Mouse (Mus musculus): ENCODE data around the gene Esp8. TPM values are rescaled to one million over a fixed set of nuclear protein-coding genes. Genes with fewer than 3 reads are reported as not detected.
"Not testable (repeated sequence)": the region's sequence is repeated elsewhere in the genome, so short reads cannot be mapped to it uniquely, and the experiment has no call there.

Esp8 gene
- polyA plus RNA-seq (2016; fragmentation: Nextera tagmentation; extraction: Ambion mirVana), result not detected in 2 replicates

- Histone ChIP-seq H3K9ac (no peak within 1 kb of the TSS), H3K4me3 (no peak within 1 kb of the TSS), H3K4me1 (no peaks in the 10 kb centered on the region), H3K27ac (no peak within 1 kb of the TSS), H3K36me3 (no peaks in the 10 kb centered on the region), H3K27me3 (no peaks in the 10 kb centered on the region), H3K4me2 (replicated peaks) (no peak within 1 kb of the TSS), H3K9me3 (no peaks in the 10 kb centered on the region)
- WGBS, result 49% methylated on average over 3 of the region's 3 CpGs
- ATAC-seq (ENCODE audit: insufficient number of reproducible peaks, insufficient read depth, low FRiP score, low TSS enrichment), result no peak
Observed at GRCm38 (mm10) chr17:40519818-40520217, at the start of gene Esp8. Gene Esp8 (plus strand): TSS chr17:40520022.

- not testable (repeated sequence) for H3K27me3 ChIP-seq; H3K4me3 ChIP-seq; ATAC-seq (ENCODE audit: insufficient number of reproducible peaks, insufficient read depth, low FRiP score, low TSS enrichment); H3K36me3 ChIP-seq; H3K9ac ChIP-seq; H3K27ac ChIP-seq; H3K4me2 ChIP-seq (replicated peaks); H3K9me3 ChIP-seq; H3K4me1 ChIP-seq
- 72% methylated on average over 10 of the region's 10 CpGs for WGBS
Observed at GRCm38 (mm10) chr17:40483566-40483965, 36.3 kb upstream of the Esp8 start.

- H3K27me3 ChIP-seq; H3K4me2 ChIP-seq (replicated peaks); H3K36me3 ChIP-seq; H3K4me1 ChIP-seq; ATAC-seq (ENCODE audit: insufficient number of reproducible peaks, insufficient read depth, low FRiP score, low TSS enrichment); H3K4me3 ChIP-seq; H3K9me3 ChIP-seq; H3K27ac ChIP-seq; H3K9ac ChIP-seq: not testable (repeated sequence)
- WGBS, result 88% methylated on average over 4 of the region's 4 CpGs
Observed at GRCm38 (mm10) chr17:40495468-40496185, 24.2 kb upstream of the Esp8 start.

- Histone ChIP-seq H3K36me3 (no peaks in the 10 kb centered on the region), H3K4me3 (no peak overlapping the region), H3K27ac (no peak overlapping the region), H3K27me3 (no peaks in the 10 kb centered on the region), H3K9ac (no peak overlapping the region), H3K9me3 (no peaks in the 10 kb centered on the region), H3K4me1 (no peaks in the 10 kb centered on the region), H3K4me2 (replicated peaks) (no peak overlapping the region)
- WGBS, result 62% methylated on average over 3 of the region's 3 CpGs
- no peak for ATAC-seq (ENCODE audit: insufficient number of reproducible peaks, insufficient read depth, low FRiP score, low TSS enrichment)
Observed at GRCm38 (mm10) chr17:40529813-40530212, 10.0 kb downstream of the Esp8 start.

- Histone ChIP-seq H3K36me3 (no peaks in the 10 kb centered on the region), H3K27me3 (no peaks in the 10 kb centered on the region), H3K27ac (no peak overlapping the region), H3K4me1 (no peaks in the 10 kb centered on the region), H3K9me3 (no peaks in the 10 kb centered on the region), H3K9ac (no peak overlapping the region), H3K4me2 (replicated peaks) (no peak overlapping the region), H3K4me3 (no peak overlapping the region)
- WGBS, result 70% methylated on average over 1 of the region's 1 CpGs
- ATAC-seq (ENCODE audit: insufficient number of reproducible peaks, insufficient read depth, low FRiP score, low TSS enrichment), result no peak
Observed at GRCm38 (mm10) chr17:40531147-40531546, 11.3 kb downstream of the Esp8 start.

- H3K4me2 ChIP-seq (replicated peaks); H3K4me3 ChIP-seq; H3K9ac ChIP-seq; H3K27me3 ChIP-seq; H3K9me3 ChIP-seq; H3K36me3 ChIP-seq; H3K27ac ChIP-seq; ATAC-seq (ENCODE audit: insufficient number of reproducible peaks, insufficient read depth, low FRiP score, low TSS enrichment); H3K4me1 ChIP-seq: not testable (repeated sequence)
- WGBS, result 81% methylated on average over 5 of the region's 5 CpGs
Observed at GRCm38 (mm10) chr17:40547005-40547404, 27.2 kb downstream of the Esp8 start.

DNA sequence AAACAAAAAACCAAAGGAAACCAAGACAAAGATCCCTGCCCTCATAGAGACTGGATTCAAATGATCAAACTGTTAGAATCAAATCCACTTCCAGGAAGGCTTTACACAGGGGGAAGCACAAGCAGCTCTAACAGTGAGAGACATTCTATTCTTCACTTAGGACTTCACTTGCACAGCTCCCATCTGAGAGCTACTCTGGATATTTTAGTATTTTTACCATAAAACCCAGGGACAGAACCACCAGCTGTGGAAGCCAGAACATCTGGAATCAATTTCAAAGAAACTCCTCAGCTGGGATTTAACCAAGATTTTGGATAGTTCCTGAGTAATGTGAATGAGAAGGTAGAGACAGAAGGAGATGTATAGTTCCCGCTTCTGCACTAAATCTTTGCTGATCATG is 33.6 kb downstream of the Esp8 start:
- Histone ChIP-seq H3K9me3 (no peaks in the 10 kb centered on the region), H3K4me1 (0 out of 2 replicates have a peak, but pooled peaks cover 2% of the 10 kb centered on the region), H3K9ac (no peak overlapping the region), H3K27me3 (no peaks in the 10 kb centered on the region), H3K4me2 (replicated peaks) (no peak overlapping the region), H3K4me3 (no peak overlapping the region), H3K36me3 (no peaks in the 10 kb centered on the region), H3K27ac (no peak overlapping the region)
- WGBS, result 36% methylated on average over 1 of the region's 1 CpGs
- no peak for ATAC-seq (ENCODE audit: insufficient number of reproducible peaks, insufficient read depth, low FRiP score, low TSS enrichment)

DNA sequence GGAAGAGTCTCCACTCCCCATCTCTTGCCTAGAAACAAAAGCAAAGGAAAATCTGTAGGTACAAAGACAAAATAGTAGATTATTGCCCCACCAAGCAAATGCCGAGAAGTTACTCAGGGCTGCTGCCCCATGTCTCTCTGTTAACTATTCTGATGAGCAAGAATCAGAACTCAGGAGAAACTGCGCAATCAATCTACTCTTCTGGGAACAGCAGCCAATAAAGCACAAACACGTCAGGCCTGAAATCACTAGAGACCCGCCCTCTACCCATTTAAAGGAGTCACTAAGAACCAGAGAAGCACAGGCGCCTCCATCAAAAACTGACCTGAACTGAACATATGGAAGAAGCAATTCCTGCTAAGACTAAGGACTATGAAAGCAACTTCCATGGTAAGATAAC is 41.4 kb downstream of the Esp8 start, which contains the start of gene Esp6:
Esp6 (plus strand) TSS at position 301 of the 400 bp plus-strand sequence.
- ATAC-seq (ENCODE audit: insufficient number of reproducible peaks, insufficient read depth, low FRiP score, low TSS enrichment), result no peak
- Histone ChIP-seq H3K27me3 (no peaks in the 10 kb centered on the region), H3K4me2 (replicated peaks) (no peak within 1 kb of the TSS), H3K36me3 (no peaks in the 10 kb centered on the region), H3K27ac (no peak within 1 kb of the TSS), H3K9me3 (no peaks in the 10 kb centered on the region), H3K4me1 (no peaks in the 10 kb centered on the region), H3K9ac (no peak within 1 kb of the TSS), H3K4me3 (no peak within 1 kb of the TSS)
- WGBS, result 80% methylated on average over 5 of the region's 5 CpGs

Other genes starting within 250 kb of the Esp8 start
- 0.37 TPM in 1 of 2 replicates, not detected in the other for gene Crisp1, start 200.8 kb upstream of the Esp8 start, polyA plus RNA-seq (2016; fragmentation: Nextera tagmentation; extraction: Ambion mirVana)
- gene Esp6, start 41.5 kb downstream of the Esp8 start, polyA plus RNA-seq (2016; fragmentation: Nextera tagmentation; extraction: Ambion mirVana), result not detected in 2 replicates
- not detected in 2 replicates for gene Esp4, start 78.6 kb downstream of the Esp8 start, polyA plus RNA-seq (2016; fragmentation: Nextera tagmentation; extraction: Ambion mirVana)
- gene Esp3, start 112.1 kb downstream of the Esp8 start, polyA plus RNA-seq (2016; fragmentation: Nextera tagmentation; extraction: Ambion mirVana), result not detected in 2 replicates
- not detected in 2 replicates for gene Esp1, start 207.1 kb downstream of the Esp8 start, polyA plus RNA-seq (2016; fragmentation: Nextera tagmentation; extraction: Ambion mirVana)